Mouse (Mus musculus): Measurements from ENCODE around the gene Cldn12.
A peak's percentile ranks its signal among the peaks of the same experiment; 100 is the strongest.

The Cldn12 gene

DNA sequence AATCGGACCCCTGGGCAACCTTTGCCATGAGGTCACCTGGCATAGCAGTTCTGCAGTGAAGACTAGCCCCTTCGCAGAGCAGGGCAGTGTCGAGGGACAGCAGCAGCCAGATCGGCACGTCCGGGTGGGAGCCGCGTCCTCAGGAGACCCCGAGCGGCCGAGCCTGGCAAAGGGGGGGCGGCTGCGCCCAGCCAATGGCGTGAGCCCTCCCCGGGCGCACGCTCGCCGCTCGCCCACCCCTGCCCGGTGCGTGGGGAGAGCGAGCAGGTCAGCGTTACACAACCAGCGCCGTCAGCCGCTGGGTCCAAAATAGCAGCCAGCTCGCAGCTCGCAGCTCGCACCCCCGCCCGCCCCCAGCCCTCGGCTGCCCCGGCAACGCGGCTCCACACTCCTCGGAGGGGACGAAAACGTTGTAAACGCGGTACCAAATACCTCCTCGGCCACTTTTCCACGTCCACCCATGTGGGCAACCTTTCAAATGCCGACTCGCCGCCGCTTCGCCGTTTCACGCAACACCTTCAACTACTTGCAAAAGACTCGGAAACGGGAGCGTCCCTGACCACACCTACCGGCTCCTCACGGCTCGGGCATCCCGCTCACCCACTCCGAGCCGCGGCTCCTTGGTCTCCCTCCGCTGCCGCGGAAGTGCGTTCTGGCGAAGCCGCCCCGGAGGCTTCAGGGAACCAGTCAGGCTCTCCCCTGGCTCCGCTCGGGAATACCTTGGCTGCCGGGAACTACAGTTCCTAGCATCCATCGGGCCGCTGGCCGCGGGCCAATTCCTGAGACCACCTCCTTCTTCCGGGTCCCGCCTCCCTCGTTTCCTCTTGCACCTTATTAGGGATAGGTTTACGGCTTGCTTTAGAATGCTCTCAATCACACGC, at the start of gene Cldn12:
Gene Cldn12 (minus strand): TSS at position 763 of the 881 bp plus-strand sequence.
- peak; percentile 76 for DNase-seq (ENCODE audit: extremely low spot score, low read depth, low spot score)

DNA sequence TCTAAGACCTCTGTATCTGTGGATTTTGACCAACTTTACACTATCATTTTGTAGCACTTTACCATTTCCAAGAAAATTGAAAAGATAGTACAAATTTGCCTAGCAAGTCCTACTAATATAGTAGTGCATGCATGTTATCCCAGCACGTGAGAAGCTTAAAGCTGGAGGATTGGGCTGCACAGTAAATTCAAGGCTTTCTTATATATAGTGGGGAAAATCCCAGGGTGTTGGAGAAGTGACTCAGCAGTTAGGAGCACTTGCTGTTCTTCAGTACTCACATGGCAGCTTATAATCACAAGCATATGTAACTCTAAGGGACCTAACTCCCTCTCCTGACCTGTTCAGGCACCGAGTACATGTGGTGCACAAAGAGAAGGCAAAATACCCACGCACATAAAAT, 47.7 kb upstream of the Cldn12 start:
- no peak for DNase-seq (ENCODE audit: extremely low spot score, low read depth, low spot score)

DNA sequence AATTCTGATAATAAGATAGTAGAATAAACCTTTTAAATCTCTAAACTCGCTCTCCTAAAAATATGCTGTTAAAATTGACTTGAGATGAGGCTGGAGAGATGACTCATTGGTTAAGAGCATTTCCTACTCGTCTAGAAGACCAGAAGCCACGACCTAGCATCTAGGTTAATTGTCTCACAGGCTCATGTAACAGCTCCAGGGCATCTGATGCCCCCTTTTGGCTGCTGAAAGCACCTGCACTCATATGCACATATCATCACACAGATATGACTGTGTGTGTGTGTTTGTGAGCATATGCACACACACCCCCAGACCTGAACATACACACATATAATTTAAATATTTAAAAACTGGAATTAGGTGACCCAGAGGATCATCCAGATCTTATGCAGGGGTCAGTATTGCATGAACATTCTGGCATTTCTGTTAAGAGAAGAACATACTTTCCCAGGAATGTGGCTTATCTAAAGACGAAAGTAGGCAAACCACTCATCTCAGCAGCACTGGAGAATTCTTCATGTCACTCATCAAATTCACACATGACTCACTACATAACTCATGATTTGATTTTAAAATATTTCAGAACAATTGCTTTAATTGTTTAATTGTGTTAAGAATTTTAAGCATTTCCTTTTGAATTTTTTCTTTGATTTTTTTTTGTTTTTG, 46.4 kb upstream of the Cldn12 start:
- no peak for DNase-seq (ENCODE audit: extremely low spot score, low read depth, low spot score)

DNA sequence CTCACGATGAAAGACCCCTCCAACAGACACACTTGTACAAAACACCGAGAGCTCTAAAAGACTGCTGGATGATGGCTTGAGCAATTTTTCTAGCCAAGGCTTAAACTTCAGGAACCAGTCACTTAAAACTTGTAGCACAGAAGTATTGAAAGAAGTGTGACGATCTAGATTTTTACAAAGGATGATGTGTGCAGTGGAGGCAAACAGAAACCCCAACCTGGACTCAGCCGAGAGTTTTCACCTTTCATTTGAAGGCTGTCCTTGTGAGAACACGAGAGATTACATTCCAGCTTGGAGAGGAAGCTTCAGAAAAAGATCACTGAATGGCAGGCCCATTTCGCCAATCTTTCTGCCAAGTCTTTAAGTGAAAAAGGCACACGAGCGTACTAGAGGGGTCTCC, 45.0 kb upstream of the Cldn12 start:
- DNase-seq (ENCODE audit: extremely low spot score, low read depth, low spot score) = no peak

DNA sequence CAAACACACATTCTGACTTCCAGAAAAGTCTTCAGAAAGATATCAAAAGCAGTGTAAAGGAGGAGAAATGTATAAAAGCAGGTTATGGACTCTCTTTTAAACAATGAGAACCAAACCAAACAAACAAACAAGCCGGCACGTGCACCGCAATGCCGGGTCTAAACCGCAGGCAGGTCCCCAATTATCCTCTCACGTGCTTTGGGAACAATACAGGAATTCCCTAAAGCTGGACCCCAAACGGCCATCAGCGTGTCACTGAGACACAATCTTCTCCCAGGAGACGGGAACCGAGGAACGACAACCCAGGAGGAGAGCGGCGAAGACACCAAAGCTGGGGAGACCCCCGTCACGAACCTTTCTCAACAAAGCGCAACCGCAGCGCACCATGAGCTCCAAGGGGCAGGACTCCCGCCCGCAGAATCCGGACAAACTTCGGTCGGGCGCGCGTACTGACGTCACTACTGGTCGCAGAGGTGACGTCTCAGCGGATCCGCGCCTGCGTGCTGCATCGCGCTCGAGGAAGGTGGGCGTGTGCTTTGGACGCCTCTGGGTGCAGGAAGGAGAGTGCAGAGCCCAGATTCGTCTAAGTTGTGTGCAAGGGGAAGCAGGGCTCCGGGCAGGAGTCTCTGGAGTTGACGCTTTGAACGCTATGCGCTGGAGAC, 44.5 kb upstream of the Cldn12 start, which contains the start of gene Gtpbp10:
Gene Gtpbp10 (minus strand): TSS at position 460 of the 662 bp plus-strand sequence.
- DNase-seq (ENCODE audit: extremely low spot score, low read depth, low spot score) = peak; percentile 72

DNA sequence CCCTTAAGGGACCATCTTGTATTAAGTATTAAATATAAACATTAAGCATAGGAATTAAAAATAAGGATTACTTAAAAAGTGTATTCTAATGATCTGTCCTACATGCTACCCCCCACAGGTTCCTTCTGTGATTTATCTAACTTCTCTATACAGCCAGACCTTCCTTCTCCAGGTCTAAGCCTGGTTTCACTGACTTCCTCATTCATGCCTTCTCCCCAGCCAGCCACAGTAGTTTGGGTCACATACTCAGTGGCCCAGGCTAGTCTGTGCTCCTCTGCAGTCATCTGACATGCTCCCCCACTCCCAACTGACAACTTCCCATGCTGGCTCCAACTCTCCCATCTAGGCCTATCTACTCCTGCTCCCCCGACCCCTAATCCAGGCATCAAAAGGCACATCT, 36.4 kb upstream of the Cldn12 start:
- no peak for DNase-seq (ENCODE audit: extremely low spot score, low read depth, low spot score)

DNA sequence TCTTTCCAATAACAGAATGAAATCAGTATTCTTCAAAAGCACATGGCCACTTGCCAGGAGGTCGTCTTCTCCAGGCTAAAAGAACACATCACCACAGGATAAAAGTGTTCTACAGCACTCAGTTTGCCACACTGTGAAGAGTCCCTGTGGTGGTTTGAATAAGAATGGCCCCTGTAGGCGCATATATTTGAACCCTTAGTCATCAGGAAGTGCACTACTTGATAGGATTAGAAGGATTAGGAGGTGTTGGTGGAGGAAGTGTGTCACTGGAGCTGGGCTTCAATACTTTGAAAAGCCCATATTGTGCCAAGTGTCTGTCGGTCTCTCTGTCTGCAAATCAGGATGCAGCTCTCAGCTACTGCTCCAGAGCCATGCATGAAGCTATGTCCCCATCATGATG, 25.6 kb upstream of the Cldn12 start:
- DNase-seq (ENCODE audit: extremely low spot score, low read depth, low spot score) = no peak

DNA sequence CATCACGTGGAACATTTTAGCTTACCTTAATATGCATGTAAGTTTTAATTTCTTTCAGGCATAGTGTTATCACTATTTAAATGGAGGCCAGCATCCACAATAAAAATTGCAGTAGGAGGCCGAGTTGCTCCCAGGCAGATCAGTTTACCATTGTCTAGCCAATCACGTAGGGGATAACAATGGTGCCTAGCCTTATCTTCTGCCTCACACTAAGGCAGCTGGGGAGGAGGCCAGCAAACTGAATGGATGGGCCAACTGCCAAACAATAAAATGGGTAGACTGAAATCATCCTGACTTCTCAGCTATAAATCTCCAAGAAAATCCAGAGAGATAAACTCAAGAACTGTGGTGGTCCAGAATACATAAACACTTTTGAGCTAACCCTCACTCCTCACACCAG, 25.0 kb upstream of the Cldn12 start:
- DNase-seq (ENCODE audit: extremely low spot score, low read depth, low spot score) = no peak

DNA sequence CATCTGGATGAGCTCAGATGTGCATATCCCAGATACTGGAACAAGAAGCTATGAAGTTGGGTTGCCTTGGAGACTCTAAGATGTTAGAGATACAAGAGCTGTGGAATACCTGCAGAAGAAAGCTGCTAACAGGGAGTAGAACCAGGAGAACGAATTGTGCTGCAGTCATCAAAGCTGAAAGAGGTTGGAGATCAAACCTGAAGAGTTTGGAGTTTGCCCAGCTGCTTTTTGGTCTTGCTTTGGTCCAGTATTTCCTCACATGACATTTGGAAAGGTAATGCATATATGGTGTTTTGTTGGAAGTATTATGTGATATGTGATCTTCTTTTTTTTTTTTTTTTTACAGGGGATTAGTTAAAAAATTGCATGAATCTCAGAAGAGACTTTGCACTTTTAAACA, 21.4 kb upstream of the Cldn12 start:
- no peak for DNase-seq (ENCODE audit: extremely low spot score, low read depth, low spot score)

DNA sequence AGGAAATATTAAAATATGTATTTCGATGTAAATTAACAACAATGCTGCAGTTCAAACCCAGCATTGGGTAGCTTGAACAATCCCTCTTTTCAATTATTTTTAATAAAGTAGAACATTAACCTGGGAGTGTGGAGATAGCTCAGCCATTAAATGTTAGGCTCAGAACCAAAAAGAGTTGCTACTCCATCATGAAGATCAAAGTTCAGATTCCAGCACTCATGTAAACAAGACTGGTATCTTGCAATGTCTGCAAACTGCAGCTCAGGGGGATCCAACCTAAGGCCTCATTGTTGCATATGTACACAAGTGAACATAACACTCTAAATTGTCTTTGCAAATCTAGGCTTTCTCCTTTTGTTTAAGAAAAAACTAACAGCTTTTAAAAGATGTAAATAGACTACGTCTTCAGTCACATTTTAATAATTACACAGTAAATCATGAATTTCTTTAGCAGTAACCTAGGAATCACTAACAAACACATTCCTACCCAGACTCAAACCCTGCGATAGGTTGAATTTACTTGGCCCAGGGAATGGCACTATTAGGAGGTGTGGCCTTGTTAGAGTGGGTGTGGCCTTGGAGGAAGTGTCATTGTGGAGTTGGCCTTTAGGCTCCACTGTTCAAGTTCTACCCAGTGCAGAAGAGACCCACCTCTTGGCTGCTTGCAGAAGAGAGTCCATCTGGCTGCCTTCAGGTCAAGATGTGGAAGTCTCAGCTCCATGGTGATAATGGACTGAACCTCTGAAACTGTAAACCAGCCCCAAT, 19.1 kb upstream of the Cldn12 start:
- DNase-seq (ENCODE audit: extremely low spot score, low read depth, low spot score) = no peak

DNA sequence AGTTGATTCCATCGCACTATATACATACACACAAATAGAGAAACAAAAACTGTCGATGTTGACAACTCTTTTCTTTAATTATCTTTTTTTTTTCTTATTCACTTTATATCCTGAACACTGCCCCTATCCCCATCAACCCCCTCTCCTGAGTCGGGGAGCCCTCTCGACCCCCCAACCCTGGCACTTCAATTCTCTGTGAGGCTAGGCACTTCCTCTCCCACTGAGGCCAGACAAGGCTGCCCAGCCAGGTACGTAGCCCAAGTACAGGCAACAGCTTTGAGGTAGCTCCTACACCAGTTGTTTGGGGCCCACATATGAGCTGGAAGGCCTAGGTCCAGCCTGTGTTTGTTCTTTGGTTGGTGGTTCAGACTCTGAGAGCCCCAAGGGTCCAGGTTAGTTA, 653 bp upstream of the Cldn12 start:
- no peak for DNase-seq (ENCODE audit: extremely low spot score, low read depth, low spot score)

DNA sequence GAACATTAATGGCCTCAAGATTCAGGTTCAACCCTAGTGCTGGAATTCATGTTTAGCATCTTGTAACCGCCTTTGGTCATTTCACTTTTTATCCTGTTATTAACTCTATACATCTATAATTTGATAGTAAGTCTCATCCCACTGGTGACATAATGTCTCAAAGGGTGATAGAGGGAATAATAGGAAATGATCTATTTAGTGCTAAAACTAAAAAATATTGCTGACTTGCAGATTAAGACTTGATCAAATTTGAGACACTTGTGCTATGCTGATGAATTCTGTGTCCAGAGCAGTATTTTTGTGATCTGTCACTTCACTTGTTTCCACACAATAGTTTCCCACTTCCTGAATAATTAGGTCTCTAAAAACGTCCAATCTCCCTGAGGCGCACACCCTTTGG, 3.4 kb downstream of the Cldn12 start:
- DNase-seq (ENCODE audit: extremely low spot score, low read depth, low spot score) = no peak

DNA sequence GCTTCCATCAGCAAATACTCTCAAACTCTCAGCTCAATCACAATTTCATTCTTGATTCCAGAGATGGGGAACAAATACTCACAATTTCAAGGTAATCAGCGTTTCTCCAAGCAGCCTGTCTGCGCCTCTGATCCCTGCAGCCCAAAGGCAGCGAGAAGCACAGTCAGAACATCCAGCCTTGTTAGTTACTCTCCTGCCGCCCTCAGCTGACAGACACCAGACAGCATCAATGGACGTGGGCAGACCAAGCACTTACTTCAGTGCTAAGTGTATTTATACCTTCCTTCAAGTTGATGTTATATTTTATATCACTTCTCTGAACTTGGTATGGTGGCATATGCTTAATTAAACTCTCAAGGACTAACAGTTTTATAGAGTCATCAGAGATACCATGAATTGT, 3.8 kb downstream of the Cldn12 start:
- no peak for DNase-seq (ENCODE audit: extremely low spot score, low read depth, low spot score)

DNA sequence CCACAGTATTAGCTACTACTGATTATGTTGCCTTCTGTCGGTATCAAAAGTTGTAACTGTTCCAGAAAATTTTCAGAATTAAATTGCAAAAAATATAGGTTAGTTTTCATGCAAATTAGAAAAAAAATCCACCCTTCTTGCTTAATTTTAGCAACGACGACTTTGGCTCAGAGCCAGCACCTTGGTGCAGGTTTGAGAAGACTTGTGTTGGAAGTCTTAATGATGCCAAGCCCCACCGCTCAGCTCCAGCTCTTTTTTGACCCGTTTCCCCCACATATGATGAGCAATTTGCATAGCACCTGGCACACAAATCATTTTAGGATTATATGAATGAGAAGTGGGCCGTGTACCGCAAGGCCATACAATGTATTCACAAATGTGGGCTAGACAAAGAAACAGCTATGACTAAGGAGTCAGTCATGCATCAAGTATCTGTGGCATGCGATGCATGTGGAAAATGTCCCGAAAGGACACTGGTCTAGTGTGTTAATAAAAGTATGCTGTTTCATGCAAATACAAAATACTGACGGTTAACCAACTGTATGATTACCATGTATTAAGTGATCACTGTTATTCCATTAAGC, 4.4 kb downstream of the Cldn12 start:
- DNase-seq (ENCODE audit: extremely low spot score, low read depth, low spot score) = no peak

DNA sequence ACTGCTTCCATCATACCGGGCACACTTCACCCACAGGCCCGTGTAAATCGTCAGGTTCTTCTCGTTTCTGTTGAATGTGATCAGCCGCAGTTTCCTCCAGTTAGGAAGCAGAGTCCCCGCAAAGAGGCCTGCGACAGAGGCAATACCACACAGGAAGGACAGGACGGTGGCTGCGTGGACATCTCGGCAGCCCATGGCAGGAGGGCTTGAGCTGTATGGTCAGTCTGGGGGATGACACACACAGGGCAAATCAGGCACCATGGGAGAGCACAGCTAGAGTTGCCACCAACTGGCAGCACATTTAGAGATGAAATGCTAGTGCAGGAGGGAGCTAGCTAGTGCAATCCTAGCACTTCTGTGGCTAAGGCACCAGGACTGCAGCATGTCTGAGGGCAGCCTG, 6.5 kb downstream of the Cldn12 start:
- no peak for DNase-seq (ENCODE audit: extremely low spot score, low read depth, low spot score)

DNA sequence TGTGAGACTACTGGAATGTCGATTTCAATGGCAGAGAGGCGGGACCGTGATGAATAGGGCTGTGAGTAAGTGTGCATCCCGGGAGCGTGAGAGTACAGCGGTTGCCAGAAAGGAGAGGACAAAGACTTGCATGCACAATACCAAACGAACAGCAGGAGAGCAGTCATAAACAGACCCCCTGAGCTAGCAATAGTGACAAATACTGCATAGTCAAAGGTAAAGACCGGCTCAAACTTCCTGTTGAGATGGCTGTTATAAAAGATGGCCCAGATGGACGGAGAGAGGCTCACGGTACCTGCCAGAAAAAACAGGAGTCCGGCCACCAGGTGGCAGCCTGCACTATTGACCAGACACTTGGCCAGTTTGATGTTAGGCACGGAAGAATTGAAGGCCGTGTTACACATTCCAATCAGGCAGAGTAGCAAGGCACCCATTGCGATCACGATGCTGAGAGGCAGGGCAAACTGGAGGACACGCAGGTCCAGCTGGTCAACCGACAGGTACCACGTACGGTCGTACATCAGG, 7.0 kb downstream of the Cldn12 start:
- DNase-seq (ENCODE audit: extremely low spot score, low read depth, low spot score) = no peak

DNA sequence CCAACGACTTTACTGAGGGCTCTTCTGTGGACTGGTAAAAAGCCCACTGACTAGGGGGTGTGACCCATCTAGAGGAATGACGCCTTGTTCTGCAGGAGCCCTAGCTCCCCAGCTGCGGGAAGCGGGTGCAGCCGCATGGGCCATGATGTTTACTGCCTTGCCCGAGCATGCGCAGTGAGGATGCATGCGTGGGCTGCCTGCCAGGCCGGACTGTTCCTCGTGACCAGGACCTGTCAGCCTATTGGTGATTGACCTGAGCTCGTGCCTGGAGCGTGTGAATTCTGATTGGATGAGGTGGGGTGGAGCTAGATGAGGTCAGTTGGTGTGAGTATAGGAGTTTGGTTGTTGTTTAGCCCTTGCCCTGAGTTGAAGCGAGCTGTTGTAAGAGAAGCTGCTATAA, 10.3 kb downstream of the Cldn12 start:
- DNase-seq (ENCODE audit: extremely low spot score, low read depth, low spot score) = no peak

DNA sequence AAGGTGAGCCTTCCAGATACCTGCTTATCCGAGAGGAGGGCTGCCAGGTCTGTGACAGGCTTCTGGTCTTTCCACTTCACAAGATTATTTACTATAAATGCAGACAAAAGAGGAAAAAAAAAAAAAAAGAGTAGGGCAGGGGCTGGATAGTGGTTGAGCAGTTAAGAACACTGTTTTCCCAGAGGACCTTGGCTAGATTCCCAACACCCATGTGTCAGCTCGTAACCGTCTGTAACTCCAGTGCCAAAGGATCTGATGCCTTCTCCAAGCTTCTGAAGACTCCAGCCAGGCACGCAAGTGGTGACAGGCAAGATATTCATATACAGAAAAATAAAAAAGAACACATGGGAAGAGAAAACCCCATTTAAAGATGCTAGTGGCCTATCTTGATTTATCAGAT, 11.4 kb downstream of the Cldn12 start:
- DNase-seq (ENCODE audit: extremely low spot score, low read depth, low spot score) = no peak

DNA sequence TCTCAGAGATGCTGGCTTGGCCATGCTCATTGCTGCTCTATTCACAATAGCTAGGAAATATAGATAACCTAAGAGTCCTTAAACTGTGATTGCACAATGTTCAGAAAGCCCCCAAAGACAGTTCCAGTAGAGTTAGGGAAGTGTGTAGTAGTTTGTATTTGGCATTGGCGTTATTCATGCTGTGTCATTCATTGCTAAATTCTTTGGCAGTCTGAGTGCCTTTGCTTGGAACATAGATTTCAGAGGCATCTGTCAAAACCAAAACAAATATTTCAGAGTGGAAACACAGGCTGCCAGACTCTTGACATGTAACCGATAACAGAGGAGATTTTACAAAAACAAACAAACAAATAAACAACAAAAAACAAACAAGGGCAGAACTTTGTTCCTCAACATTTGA, 13.2 kb downstream of the Cldn12 start:
- DNase-seq (ENCODE audit: extremely low spot score, low read depth, low spot score) = no peak

DNA sequence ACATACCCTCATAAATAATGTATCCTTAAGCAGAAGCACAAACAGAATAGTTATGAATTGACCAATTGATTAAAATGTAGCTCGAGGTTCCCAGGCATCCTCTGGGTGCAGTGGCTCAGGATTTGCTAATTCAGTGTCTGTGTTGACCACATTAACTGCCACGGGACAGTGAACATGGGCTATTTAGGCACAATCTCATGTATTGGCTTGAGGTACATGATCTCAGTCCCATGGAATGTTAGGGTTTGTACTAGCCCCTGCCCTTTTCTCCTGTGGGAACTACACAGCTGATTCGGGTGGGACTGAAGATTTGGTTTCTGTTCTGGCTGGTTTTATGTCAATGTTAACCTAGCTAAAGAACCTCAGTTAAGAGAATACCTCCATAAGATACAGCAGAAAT, 18.4 kb downstream of the Cldn12 start:
- no peak for DNase-seq (ENCODE audit: extremely low spot score, low read depth, low spot score)

DNA sequence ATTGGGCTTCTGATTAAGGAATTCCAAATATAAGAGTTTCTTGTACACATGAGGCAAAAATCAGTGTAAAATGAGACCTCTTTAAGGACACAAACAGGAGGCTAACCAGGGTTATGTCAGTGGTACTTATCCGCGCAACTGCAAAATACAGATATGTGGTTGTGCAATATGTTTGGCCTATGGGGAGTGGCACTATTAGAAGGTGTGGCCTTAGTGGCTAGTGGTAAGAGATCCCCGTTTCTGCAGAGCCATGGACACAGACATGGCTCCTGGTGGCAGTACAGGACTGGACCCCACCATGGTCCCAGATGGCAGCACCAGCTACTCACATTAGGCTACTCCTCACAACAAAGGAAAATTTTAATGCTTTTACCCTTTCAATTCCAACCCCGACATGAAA, 19.7 kb downstream of the Cldn12 start:
- DNase-seq (ENCODE audit: extremely low spot score, low read depth, low spot score) = no peak

Data from hindlimb bud, embryonic 11.5 days (tissue).